Mouse (Mus musculus) liver, adult (tissue): ENCODE results near the gene Chmp6.

ENCODE experiments used
- GATA4 ChIP-seq: IDR thresholded peaks from 2 replicates; pipeline ENCODE4 v1.6.1; 2014; ENCODE audit warnings: mild to moderate bottlenecking, low read length; ENCODE audit not compliant: insufficient replicate concordance

The Chmp6 gene

GRCm38 (mm10) chr11:119913291-119913934 lies at the start of gene Chmp6:
Gene Chmp6, plus strand, starts transcription at chr11:119913441.
- no peak for TF ChIP-seq GATA4

- no peak for TF ChIP-seq GATA4
Measured at GRCm38 (mm10) chr11:119866837-119867236, 46.4 kb upstream of the Chmp6 start.

- no peak for TF ChIP-seq GATA4
Measured at GRCm38 (mm10) chr11:119868138-119868537, 45.1 kb upstream of the Chmp6 start.

GRCm38 (mm10) chr11:119868556-119868955 lies 44.7 kb upstream of the Chmp6 start:
- no peak for TF ChIP-seq GATA4

GRCm38 (mm10) chr11:119871141-119871540 lies 42.1 kb upstream of the Chmp6 start:
- no peak for TF ChIP-seq GATA4

GRCm38 (mm10) chr11:119873643-119874042 lies 39.6 kb upstream of the Chmp6 start:
- TF ChIP-seq GATA4: no peak

- TF ChIP-seq GATA4: no peak
Measured at GRCm38 (mm10) chr11:119874841-119875240, 38.4 kb upstream of the Chmp6 start.

- no peak for TF ChIP-seq GATA4
Measured at GRCm38 (mm10) chr11:119875685-119876084, 37.6 kb upstream of the Chmp6 start.

- TF ChIP-seq GATA4: no peak
Measured at GRCm38 (mm10) chr11:119877124-119877523, 36.1 kb upstream of the Chmp6 start.

- no peak for TF ChIP-seq GATA4
Measured at GRCm38 (mm10) chr11:119879573-119879972, 33.7 kb upstream of the Chmp6 start.

- TF ChIP-seq GATA4: no peak
Measured at GRCm38 (mm10) chr11:119883646-119884045, 29.6 kb upstream of the Chmp6 start.

GRCm38 (mm10) chr11:119889966-119890365 lies 23.3 kb upstream of the Chmp6 start:
- no peak for TF ChIP-seq GATA4

- TF ChIP-seq GATA4: no peak
Measured at GRCm38 (mm10) chr11:119891601-119892215, 21.5 kb upstream of the Chmp6 start.

- TF ChIP-seq GATA4: no peak
Measured at GRCm38 (mm10) chr11:119893667-119894236, 19.5 kb upstream of the Chmp6 start.

- TF ChIP-seq GATA4: no peak
Measured at GRCm38 (mm10) chr11:119894634-119895033, 18.6 kb upstream of the Chmp6 start.

- no peak for TF ChIP-seq GATA4
Measured at GRCm38 (mm10) chr11:119897041-119897440, 16.2 kb upstream of the Chmp6 start.
